Mouse (Mus musculus): ENCODE data around the gene Spire2.

DNA sequence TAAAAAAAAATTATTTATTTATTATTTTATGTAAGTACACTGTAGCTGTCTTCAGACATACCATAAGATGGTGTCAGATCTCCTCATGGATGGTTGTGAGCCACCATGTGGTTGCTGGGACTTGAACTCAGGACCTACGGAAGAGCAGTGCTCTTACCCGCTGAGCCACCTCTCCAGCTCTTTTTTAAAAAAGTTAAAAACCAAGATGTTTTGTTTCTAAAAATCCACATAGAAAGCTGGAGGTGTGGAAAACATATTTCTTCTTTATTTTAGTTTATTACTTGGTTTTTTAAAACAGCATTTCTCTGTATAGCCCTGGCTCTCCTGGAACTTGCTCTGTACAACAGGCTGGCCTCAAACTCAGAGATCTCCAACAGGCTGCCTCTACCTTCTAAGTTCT lies 4.0 kb upstream of the Spire2 start:
- TF ChIP-seq POLR2A (IDR thresholded peaks at IDR 0.05; ENCODE audit: borderline replicate concordance, extremely low read depth, insufficient read depth, insufficient read length, poor library complexity, severe bottlenecking) (no peak), CTCF (IDR thresholded peaks at IDR 0.05; ENCODE audit: borderline replicate concordance, extremely low read depth, insufficient read depth, insufficient read length) (no peak)

All from brain, embryonic 14.5 days (tissue).